Mouse (Mus musculus) embryonic fibroblast, embryonic 13.5 days (primary cell): ENCODE results near the gene Sec14l1.

Experiments
- CTCF ChIP-seq: IDR thresholded peaks from 2 replicates; pipeline ENCODE4 v1.5.1; 2011; ENCODE audit warnings: mild to moderate bottlenecking, control low read depth, low read length, moderate library complexity, borderline replicate concordance; ENCODE audit not compliant: insufficient read depth
- POLR2A ChIP-seq: IDR thresholded peaks from 2 replicates; pipeline ENCODE4 v1.6.1; 2011; ENCODE audit warnings: low read depth, mild to moderate bottlenecking, control low read depth, low read length, moderate library complexity

GRCm38 (mm10) chr11:117114231-117114591 is 757 bp upstream of the Sec14l1 start:
- TF ChIP-seq CTCF (no peak), POLR2A (no peak)
